Mouse (Mus musculus) forebrain, embryonic 12.5 days (tissue): ENCODE results near the gene Sfxn5. TPM values are rescaled to one million over a fixed set of nuclear protein-coding genes. Genes with fewer than 3 reads are reported as not detected.

ENCODE experiments used
- microRNA-seq: library from miRNA; unstranded; fragments of <30 nt; microRNA quantifications from one replicate; pipeline ENCODE4, GENCODE M21; 2017
- polyA plus RNA-seq: library from polyadenylated mRNA; unstranded; fragments of >200 nt; fragmentation: Nextera tagmentation; extraction: Ambion mirVana; gene quantifications from 2 replicates; pipeline ENCODE4 v1.2.1, GENCODE M21; 2016

Sfxn5 gene
- polyA plus RNA-seq, 1 experiment from 2014 or later: 16.8 TPM

Small RNA genes lying within 50 kb of the gene (microRNA-seq; reads per million reads assigned to microRNA genes)
- not detected for gene Mir705

Other genes starting within 250 kb of the Sfxn5 start
- gene Spr, start 195.7 kb downstream of the Sfxn5 start, polyA plus RNA-seq: 28.9 and 31.7 TPM in 2 replicates
- gene Emx1, start 146.0 kb downstream of the Sfxn5 start, polyA plus RNA-seq: 71.6 and 89.0 TPM in 2 replicates
- 6.8 and 8.2 TPM in 2 replicates for gene Rab11fip5, start 41.2 kb upstream of the Sfxn5 start, polyA plus RNA-seq
- gene Noto, start 90.5 kb upstream of the Sfxn5 start, polyA plus RNA-seq: not detected in 2 replicates
- 49.8 and 51.5 TPM in 2 replicates for gene Smyd5, start 98.6 kb upstream of the Sfxn5 start, polyA plus RNA-seq
- 610 and 617 TPM in 2 replicates for gene Cct7, start 118.1 kb upstream of the Sfxn5 start, polyA plus RNA-seq
- 33.0 and 34.0 TPM in 2 replicates for gene Pradc1, start 118.5 kb upstream of the Sfxn5 start, polyA plus RNA-seq
- gene Fbxo41, start 169.6 kb upstream of the Sfxn5 start, polyA plus RNA-seq: 1.9 and 2.6 TPM in 2 replicates
- not detected in 2 replicates for gene Egr4, start 180.2 kb upstream of the Sfxn5 start, polyA plus RNA-seq